Mouse (Mus musculus): ENCODE measurements around the gene Pak4. TPM values are rescaled to one million over a fixed set of nuclear protein-coding genes. Genes with fewer than 3 reads are reported as not detected.

Gene Pak4
- total and polyA plus RNA-seq, 3 experiments: 9.3 to 26.6 TPM; not detected in 1

DNA sequence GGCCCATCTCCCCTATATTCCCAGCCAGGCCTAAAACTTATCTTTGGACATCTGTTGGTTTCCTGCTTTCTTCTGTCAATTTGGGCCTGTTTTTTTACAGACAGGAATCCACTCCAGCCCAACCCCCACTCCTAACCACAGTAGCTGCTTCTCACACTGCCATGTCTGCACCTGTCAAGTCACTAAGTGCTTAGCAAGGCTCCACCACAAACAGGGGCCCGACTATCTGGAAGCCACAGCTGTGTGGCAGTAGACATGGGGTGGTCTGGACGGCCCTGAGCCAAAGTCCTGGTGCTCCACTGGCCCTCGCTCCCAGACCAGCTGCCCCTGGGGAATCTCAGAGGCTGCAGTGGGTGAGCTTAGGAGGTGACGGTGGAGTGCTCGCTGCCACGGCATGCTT lies 40.3 kb downstream of the Pak4 start:
- H3K27me3 ChIP-seq (ENCODE audit: control insufficient read depth in 1 of 2, insufficient read depth in 2 of 2, low read length in 2 of 2): no peaks in the 10 kb centered on the region
- H3K79me2 ChIP-seq (ENCODE audit: control insufficient read depth, insufficient read depth, low read length, poor library complexity): no peaks in the 10 kb centered on the region
- no peaks in the 10 kb centered on the region for H3K9me3 ChIP-seq (replicated peaks; ENCODE audit: insufficient read depth, low read length)
- H3K4me1 ChIP-seq (ENCODE audit: control insufficient read depth in 1 of 2, insufficient read depth in 2 of 2, low read length in 2 of 2): no peaks in the 10 kb centered on the region
- no peak for DNase-seq (ENCODE audit: low read depth, low spot score)
- H3K9ac ChIP-seq (ENCODE audit: control insufficient read depth, low read depth, low read length, poor library complexity, severe bottlenecking): no peak overlapping the region
- no peaks in the 10 kb centered on the region for H3K36me3 ChIP-seq (ENCODE audit: control insufficient read depth in 1 of 2, insufficient read depth in 2 of 2, low read length in 2 of 2)
- no peak overlapping the region for H3K27ac ChIP-seq (ENCODE audit: control insufficient read depth, low read depth, low read length)
- no peak for TF ChIP-seq GATA1 (IDR thresholded peaks at IDR 0.05; ENCODE audit: low read depth, low read length)
- TF ChIP-seq TAL1 (IDR thresholded peaks at IDR 0.05; ENCODE audit: low read length): 0 out of 2 replicates have a peak, but pooled peaks have one; percentile 4
- no peak overlapping the region for H3K4me3 ChIP-seq (ENCODE audit: control insufficient read depth in 1 of 2, insufficient read depth in 1 of 2, low read depth in 2 of 2, low read length in 2 of 2)

GRCm38 (mm10) chr7:28557069-28557468 lies 40.9 kb downstream of the Pak4 start:
- no peak for DNase-seq (ENCODE audit: low read depth, low spot score)
- no peaks in the 10 kb centered on the region for H3K4me1 ChIP-seq (ENCODE audit: control insufficient read depth in 1 of 2, insufficient read depth in 2 of 2, low read length in 2 of 2)

GRCm38 (mm10) chr7:28555939-28556535 lies 41.9 kb downstream of the Pak4 start:
- 0 out of 4 replicates have a peak, but pooled peaks cover 0 to under 1% of the 10 kb centered on the region in 2 experiments for H3K27me3 ChIP-seq (ENCODE audit: control insufficient read depth in 1 of 2, insufficient read depth in 2 of 2, low read length in 2 of 2)
- H3K79me2 ChIP-seq (ENCODE audit: control insufficient read depth, insufficient read depth, low read length, poor library complexity): no peaks in the 10 kb centered on the region
- no peaks in the 10 kb centered on the region for H3K4me1 ChIP-seq (ENCODE audit: control insufficient read depth in 1 of 2, insufficient read depth in 2 of 2, low read length in 2 of 2)
- no peak overlapping the region for H3K27ac ChIP-seq (ENCODE audit: control insufficient read depth, low read depth, low read length)
- H3K36me3 ChIP-seq (ENCODE audit: control insufficient read depth in 1 of 2, insufficient read depth in 2 of 2, low read length in 2 of 2): no peaks in the 10 kb centered on the region
- no peak overlapping the region for H3K9ac ChIP-seq (ENCODE audit: control insufficient read depth, low read depth, low read length, poor library complexity, severe bottlenecking)
- no peak overlapping the region for H3K4me3 ChIP-seq (ENCODE audit: control insufficient read depth in 1 of 2, insufficient read depth in 1 of 2, low read depth in 2 of 2, low read length in 2 of 2)
- DNase-seq (ENCODE audit: low read depth, low spot score): no peak
- TF ChIP-seq POLR2A (IDR thresholded peaks at IDR 0.05; ENCODE audit: control insufficient read depth in 1 of 2, insufficient read depth in 1 of 2, low read depth in 1 of 2, low read length in 2 of 2, poor library complexity in 1 of 2): no peak
- no peak for TF ChIP-seq NRF1 (IDR thresholded peaks at IDR 0.05; ENCODE audit: insufficient read depth, low read depth, low read length, poor library complexity, severe bottlenecking)
- no peaks in the 10 kb centered on the region for H3K9me3 ChIP-seq (replicated peaks; ENCODE audit: insufficient read depth, low read length)

More at GRCm38 (mm10) chr7:28557069-28557468, 40.9 kb downstream of the Pak4 start:
- Histone ChIP-seq H3K9me3 (replicated peaks; ENCODE audit: insufficient read depth, low read length) (no peaks in the 10 kb centered on the region), H3K4me3 (ENCODE audit: control insufficient read depth in 1 of 2, insufficient read depth in 1 of 2, low read depth in 2 of 2, low read length in 2 of 2) (no peak overlapping the region), H3K27ac (ENCODE audit: control insufficient read depth, low read depth, low read length) (no peak overlapping the region), H3K9ac (ENCODE audit: control insufficient read depth, low read depth, low read length, poor library complexity, severe bottlenecking) (no peak overlapping the region), H3K36me3 (ENCODE audit: control insufficient read depth in 1 of 2, insufficient read depth in 2 of 2, low read length in 2 of 2) (no peaks in the 10 kb centered on the region), H3K79me2 (ENCODE audit: control insufficient read depth, insufficient read depth, low read length, poor library complexity) (no peaks in the 10 kb centered on the region), H3K27me3 (ENCODE audit: control insufficient read depth in 1 of 2, insufficient read depth in 2 of 2, low read length in 2 of 2) (no peaks in the 10 kb centered on the region)
- TF ChIP-seq SMC3 (IDR thresholded peaks at IDR 0.05; ENCODE audit: low read depth, low read length): no peak
- no peak for TF ChIP-seq BHLHE40 (IDR thresholded peaks at IDR 0.05; ENCODE audit: borderline replicate concordance, low read depth, low read length)
- no peak for TF ChIP-seq KAT2A (conservative IDR thresholded peaks at IDR 0.05; ENCODE audit: low read depth, low read length)
- TF ChIP-seq CHD1 (IDR thresholded peaks at IDR 0.05; ENCODE audit: low read depth, low read length): no peak
- TF ChIP-seq MEF2A (IDR thresholded peaks at IDR 0.05; ENCODE audit: extremely low read depth, insufficient replicate concordance, low read depth, low read length, poor library complexity, severe bottlenecking): no peak
- no peak for TF ChIP-seq TBP (IDR thresholded peaks at IDR 0.05; ENCODE audit: low read depth, low read length)
- no peak for TF ChIP-seq MAZ (IDR thresholded peaks at IDR 0.05; ENCODE audit: low read depth, low read length)
- no peak for TF ChIP-seq USF1 (IDR thresholded peaks at IDR 0.05; ENCODE audit: low read depth, low read length)
- TF ChIP-seq ELF1 (IDR thresholded peaks at IDR 0.05; ENCODE audit: low read depth, low read length): no peak
- TF ChIP-seq RAD21 (IDR thresholded peaks at IDR 0.05; ENCODE audit: low read depth, low read length): no peak
